Mouse (Mus musculus): ENCODE measurements around the gene Pofut1. TPM values are rescaled to one million over a fixed set of nuclear protein-coding genes. Genes with fewer than 3 reads are reported as not detected.

Gene Pofut1
- polyA plus RNA-seq, 1 experiment from 2014 or later: 5.9 TPM

DNA sequence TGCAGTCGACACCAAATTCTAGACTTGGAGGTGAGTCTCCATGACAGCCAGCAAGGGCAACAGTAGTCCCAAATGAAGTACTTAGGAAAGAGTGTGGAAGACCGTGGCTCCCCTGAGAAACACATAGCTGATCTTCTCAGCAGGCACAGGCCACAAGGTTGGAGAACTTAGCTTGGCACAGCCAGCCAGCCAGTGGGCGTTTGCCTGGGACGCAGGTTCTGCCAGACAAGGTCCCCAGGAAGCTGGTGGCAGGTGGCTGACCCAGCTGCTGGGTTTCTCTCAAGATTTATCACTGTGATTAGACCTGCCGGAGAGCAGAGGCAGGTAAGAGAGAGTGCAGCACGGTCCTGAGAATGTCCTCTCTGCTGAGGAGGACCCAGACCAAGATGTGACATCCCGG lies 67.3 kb downstream of the Pofut1 start:
- H3K4me3 ChIP-seq: no peak overlapping the region
- H3K4me1 ChIP-seq: no peaks in the 10 kb centered on the region
- no peak overlapping the region for H3K27ac ChIP-seq
- DNase-seq (ENCODE audit: extremely low spot score, low spot score): no peak
- 92% methylated on average over 7 of the region's 7 CpGs for WGBS
- no peaks in the 10 kb centered on the region for H3K27me3 ChIP-seq (ENCODE audit: poor library complexity, severe bottlenecking)
- H3K36me3 ChIP-seq (replicated peaks): peaks cover 9% of the 10 kb centered on the region; the same call in 1 of the 2 replicates
- no peaks in the 10 kb centered on the region for H3K9me3 ChIP-seq

DNA sequence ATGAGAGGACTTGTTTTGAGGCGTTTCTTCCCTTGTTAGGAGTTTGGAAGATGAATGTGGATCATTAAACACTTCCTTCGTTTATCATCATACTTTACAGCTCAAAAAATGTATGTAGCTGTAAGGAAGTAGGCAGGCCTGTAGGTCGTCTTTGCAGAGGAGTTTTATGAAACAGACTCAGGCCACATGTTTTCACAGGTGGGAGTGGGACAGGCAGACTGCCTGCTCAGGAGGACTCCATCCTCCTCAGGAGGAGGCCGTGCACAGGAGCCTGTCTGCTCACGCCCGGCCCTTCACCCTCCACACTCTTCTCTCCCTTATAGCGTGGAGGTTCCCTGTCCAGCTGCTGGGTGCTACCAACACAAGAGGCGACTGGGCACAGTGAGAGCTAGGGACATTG lies 67.8 kb downstream of the Pofut1 start:
- DNase-seq (ENCODE audit: extremely low spot score, low spot score): no peak
- no peak overlapping the region for H3K27ac ChIP-seq
- no peaks in the 10 kb centered on the region for H3K4me1 ChIP-seq
- peaks cover 9% of the 10 kb centered on the region; the same call in 1 of the 2 replicates for H3K36me3 ChIP-seq (replicated peaks)
- H3K9me3 ChIP-seq: no peaks in the 10 kb centered on the region
- H3K4me3 ChIP-seq: no peak overlapping the region
- whole genome bisulfite sequencing: 89% methylated on average over 8 of the region's 8 CpGs
- no peaks in the 10 kb centered on the region for H3K27me3 ChIP-seq (ENCODE audit: poor library complexity, severe bottlenecking)

GRCm38 (mm10) chr2:153310228-153310627 lies 68.9 kb downstream of the Pofut1 start:
- Histone ChIP-seq H3K9me3 (no peaks in the 10 kb centered on the region), H3K4me1 (no peaks in the 10 kb centered on the region), H3K27me3 (ENCODE audit: poor library complexity, severe bottlenecking) (no peaks in the 10 kb centered on the region), H3K27ac (no peak overlapping the region), H3K4me3 (no peak overlapping the region), H3K36me3 (replicated peaks) (peaks cover 9% of the 10 kb centered on the region; the same call in 1 of the 2 replicates)
- 91% methylated on average over 6 of the region's 6 CpGs for WGBS
- DNase-seq (ENCODE audit: extremely low spot score, low spot score): no peak

DNA sequence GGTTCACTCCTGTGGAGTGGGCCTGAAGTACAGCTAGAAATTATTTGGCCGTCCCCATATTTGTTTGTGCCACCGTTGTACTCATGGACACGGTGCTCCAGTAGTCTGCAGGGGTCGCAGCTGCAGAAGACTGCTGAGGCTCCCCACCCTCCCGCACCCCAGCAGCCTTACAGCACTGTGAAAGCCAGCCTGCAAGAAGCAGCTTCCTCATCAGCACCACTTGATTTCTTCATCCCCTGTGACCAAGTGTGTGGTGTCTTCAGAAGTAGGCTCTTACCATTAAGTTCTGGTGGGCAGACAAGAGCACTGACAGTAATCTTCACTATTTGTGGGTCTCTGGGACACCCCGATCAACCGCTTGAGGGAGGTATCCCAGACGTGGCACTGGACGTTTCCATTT lies 71.6 kb downstream of the Pofut1 start:
- H3K36me3 ChIP-seq (replicated peaks): peaks cover 29% of the 10 kb centered on the region
- no peak overlapping the region for H3K4me3 ChIP-seq
- no peaks in the 10 kb centered on the region for H3K4me1 ChIP-seq
- DNase-seq (ENCODE audit: extremely low spot score, low spot score): no peak
- no peaks in the 10 kb centered on the region for H3K27me3 ChIP-seq (ENCODE audit: poor library complexity, severe bottlenecking)
- WGBS: 92% methylated on average over 9 of the region's 9 CpGs
- no peak overlapping the region for H3K27ac ChIP-seq
- H3K9me3 ChIP-seq: no peaks in the 10 kb centered on the region

DNA sequence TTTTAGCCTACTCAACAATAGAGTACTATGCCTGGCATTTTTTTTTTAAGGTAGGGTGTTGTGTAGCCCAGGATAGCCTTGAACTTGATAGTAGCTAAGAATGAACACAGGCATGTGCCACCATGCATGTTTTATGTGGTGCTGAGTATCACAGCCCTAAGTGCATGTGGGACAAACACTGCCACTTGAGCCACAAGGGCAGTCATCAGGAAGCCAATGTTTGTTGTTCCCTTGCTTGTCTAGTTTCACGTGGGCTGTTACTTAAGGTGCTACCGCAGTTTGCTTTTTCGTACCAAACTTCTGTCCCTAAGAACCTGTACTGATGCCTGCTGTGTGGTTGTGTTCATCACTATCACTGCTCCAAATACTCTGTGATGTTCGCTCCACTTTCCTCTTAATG lies 77.1 kb downstream of the Pofut1 start:
- 94% methylated on average over 4 of the region's 4 CpGs for WGBS
- Histone ChIP-seq H3K36me3 (replicated peaks) (peaks cover 69% of the 10 kb centered on the region), H3K4me1 (no peaks in the 10 kb centered on the region), H3K27me3 (ENCODE audit: poor library complexity, severe bottlenecking) (no peaks in the 10 kb centered on the region), H3K9me3 (no peaks in the 10 kb centered on the region), H3K4me3 (no peak overlapping the region), H3K27ac (no peak overlapping the region)
- DNase-seq (ENCODE audit: extremely low spot score, low spot score): no peak

GRCm38 (mm10) chr2:153319036-153319643 lies 77.8 kb downstream of the Pofut1 start:
- peaks cover 76% of the 10 kb centered on the region for H3K36me3 ChIP-seq (replicated peaks)
- no peak overlapping the region for H3K4me3 ChIP-seq
- H3K9me3 ChIP-seq: no peaks in the 10 kb centered on the region
- no peak for DNase-seq (ENCODE audit: extremely low spot score, low spot score)
- no peaks in the 10 kb centered on the region for H3K4me1 ChIP-seq
- 89% methylated on average over 8 of the region's 8 CpGs for WGBS
- no peaks in the 10 kb centered on the region for H3K27me3 ChIP-seq (ENCODE audit: poor library complexity, severe bottlenecking)
- no peak overlapping the region for H3K27ac ChIP-seq

Other genes starting within 250 kb of the Pofut1 start
- 88.5 and 90.8 TPM in 2 replicates for gene Pdrg1, start 226.1 kb upstream of the Pofut1 start, polyA plus RNA-seq (2016; fragmentation: Nextera tagmentation; extraction: Ambion mirVana)
- gene Xkr7, start 209.7 kb upstream of the Pofut1 start, polyA plus RNA-seq (2016; fragmentation: Nextera tagmentation; extraction: Ambion mirVana): 0.14 and 0.20 TPM in 2 replicates
- 0.83 and 0.84 TPM in 2 replicates for gene Ccm2l, start 175.6 kb upstream of the Pofut1 start, polyA plus RNA-seq (2016; fragmentation: Nextera tagmentation; extraction: Ambion mirVana)
- gene Hck, start 133.1 kb upstream of the Pofut1 start, polyA plus RNA-seq (2016; fragmentation: Nextera tagmentation; extraction: Ambion mirVana): 0.92 and 1.5 TPM in 2 replicates
- gene Tm9sf4, start 80.2 kb upstream of the Pofut1 start, polyA plus RNA-seq (2016; fragmentation: Nextera tagmentation; extraction: Ambion mirVana): 65.3 and 66.0 TPM in 2 replicates
- 5.0 and 5.4 TPM in 2 replicates for gene Tspyl3, start 16.1 kb upstream of the Pofut1 start, polyA plus RNA-seq (2016; fragmentation: Nextera tagmentation; extraction: Ambion mirVana)
- gene Plagl2, start 107 bp upstream of the Pofut1 start, polyA plus RNA-seq (2016; fragmentation: Nextera tagmentation; extraction: Ambion mirVana): 30.5 and 31.7 TPM in 2 replicates
- gene Kif3b, start 49.9 kb downstream of the Pofut1 start, polyA plus RNA-seq (2016; fragmentation: Nextera tagmentation; extraction: Ambion mirVana): 6.2 and 6.9 TPM in 2 replicates
- 13.1 and 14.2 TPM in 2 replicates for gene Asxl1, start 104.3 kb downstream of the Pofut1 start, polyA plus RNA-seq (2016; fragmentation: Nextera tagmentation; extraction: Ambion mirVana)

Measured in forebrain, embryonic 10.5 days (tissue).